Mouse (Mus musculus) kidney, postnatal 36 days (tissue): ENCODE measurements at regions not wholly inside any gene's neighbourhood (a gene's known extent, or its start where the extent isn't known, plus 50 kb on each side); places are given as distances from the start of the nearest gene placed in this dataset.

Experiments used
- DNase-seq, 2 experiments: peaks; one replicate each; pipeline ENCODE4 v3.0.0; 2021 to 2022; ENCODE audit warnings: mixed read lengths in 2 of 2

DNA sequence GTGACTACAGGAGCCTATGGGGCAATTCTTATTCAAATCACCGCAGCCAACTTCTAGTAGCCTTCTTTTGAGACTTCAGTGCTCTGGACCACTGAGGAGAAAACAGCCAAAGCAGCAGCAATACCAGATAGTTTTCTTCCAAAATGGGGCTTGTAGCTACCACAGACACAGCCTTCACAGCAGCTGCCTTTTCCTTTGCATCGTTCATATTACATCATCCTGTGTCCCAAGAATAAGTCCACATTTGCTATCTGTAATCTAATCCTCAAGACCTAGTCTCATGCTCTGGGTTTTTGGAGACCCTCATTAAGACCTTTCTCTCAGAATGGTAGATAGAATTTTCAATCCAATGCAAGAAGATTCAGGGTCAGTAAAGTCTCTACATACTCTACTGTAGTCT, 258.2 kb upstream of the Rbms1 start:
- no peak for DNase-seq

DNA sequence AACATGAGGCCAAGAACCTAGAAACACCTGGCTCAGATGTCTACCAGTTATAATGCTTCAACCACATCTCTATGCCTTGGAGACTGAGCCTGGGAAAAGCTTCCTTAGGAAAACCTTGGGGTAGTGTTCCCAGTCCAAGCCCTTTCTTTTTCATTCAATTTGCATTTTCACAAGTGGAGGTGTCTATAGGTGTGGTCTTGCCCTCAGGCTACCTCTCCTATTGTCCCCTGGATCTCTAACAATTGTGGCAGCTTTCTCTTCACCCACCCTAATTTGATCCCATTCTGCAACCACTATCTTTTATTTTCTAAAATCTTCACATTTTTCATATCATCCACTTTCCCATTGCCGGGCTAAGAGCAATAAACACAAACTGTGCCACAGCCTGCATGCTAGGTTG, 251.0 kb upstream of the Rbms1 start:
- DNase-seq: no peak

DNA sequence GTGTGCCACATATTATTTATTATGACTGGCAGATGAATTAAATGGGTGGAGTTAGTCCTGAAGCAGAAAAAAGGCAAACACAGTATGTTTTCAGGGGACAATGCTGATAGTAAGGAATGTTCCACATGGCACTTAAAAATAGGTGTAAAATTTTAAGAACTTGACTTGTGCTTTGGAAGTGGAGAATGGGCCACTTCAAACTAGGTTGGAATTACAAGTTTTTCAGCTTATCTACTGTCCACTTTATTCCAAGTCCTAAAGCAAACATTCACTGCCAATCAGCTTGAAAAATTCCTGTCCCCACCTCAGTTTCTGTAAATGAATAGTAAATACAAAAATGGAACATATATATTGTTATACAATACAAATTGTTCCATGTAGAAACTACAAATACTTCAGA, 238.4 kb upstream of the Rbms1 start:
- DNase-seq: no peak

DNA sequence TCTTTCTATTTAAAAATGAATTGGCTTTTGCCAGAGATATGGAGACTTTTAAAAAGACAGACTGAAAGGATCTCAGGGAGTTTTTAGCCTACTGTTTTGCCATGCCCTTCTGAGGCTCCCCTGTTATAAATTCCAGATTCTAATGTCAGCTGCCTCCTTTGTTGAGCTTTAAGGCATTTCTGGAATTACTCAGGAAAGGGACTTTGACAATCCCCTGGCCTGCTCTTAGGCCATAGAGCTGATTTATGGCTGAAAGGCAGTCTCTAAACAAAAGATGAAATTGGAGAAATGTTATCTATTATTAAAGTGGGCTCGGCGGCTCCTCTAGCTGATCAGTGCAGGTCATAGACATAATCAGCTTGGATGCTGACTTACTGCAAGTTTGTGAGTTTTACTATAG, 231.0 kb upstream of the Rbms1 start:
- DNase-seq: peak; percentile 11 to 12

DNA sequence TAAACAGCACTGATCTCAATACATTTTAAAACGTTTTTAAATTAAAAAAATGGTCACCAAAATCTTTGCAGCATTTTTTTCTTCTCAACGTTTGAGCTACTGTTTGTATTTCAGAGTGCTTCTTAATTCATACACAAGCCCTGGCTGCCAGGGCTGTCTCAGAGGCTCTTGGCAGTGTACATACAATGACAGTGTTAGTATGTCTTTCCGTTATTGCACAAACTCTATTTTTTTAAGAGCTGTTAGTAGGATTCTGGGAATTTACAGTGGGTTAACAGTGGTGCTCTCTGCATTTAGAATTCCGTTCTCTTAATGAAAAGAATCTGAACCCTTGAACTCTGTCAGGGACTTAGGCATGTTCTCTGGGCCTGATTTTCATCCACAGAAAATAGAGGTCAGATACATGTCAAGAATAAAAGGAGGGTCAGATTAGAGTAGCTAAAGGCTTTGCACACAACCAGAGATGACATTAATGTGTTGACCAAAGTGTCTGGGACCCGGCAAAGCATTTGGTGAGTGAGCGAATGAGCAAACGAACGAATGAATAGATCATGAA, 219.5 kb upstream of the Rbms1 start:
- no peak for DNase-seq

DNA sequence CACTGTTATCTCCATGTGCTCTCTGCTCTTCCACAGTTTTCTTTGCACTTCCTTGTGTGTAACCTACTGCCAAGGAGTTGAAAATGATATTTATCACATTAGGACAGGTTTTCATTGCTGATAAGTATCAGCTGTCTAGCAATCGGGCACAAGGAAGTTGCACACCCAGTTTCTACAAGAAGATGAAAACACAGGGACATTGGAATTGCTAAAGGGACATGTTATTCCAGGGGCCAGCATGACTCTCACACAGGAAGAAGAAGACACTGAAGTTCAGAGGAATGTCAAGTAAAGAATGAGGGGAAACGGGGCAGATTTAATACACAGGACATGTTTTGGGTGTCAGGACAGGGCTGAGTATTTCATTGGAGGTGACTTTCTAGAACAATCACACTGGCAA, 214.8 kb upstream of the Rbms1 start:
- DNase-seq: peak in 1 of 2 experiments; percentile 56

DNA sequence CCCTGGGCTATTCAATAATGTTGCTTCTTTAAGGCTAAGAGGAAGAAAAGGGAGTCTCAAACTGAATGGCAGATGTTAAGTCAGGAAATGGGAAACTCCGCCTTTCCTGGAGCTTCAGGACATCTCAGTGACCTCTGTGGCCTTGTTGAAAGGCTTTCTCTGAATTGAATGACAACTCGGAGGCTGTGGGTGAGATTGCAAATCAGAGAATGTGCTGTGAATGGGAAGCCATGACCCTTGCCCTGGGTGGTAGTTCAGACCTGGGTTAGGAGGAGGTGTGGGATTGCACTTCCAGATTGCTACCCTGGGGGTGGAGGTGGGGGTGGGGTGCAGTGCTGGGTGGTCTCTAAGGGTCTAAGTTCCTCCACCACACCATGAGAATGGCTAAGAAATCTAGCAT, 213.8 kb upstream of the Rbms1 start:
- peak; percentile 46 to 70 for DNase-seq

DNA sequence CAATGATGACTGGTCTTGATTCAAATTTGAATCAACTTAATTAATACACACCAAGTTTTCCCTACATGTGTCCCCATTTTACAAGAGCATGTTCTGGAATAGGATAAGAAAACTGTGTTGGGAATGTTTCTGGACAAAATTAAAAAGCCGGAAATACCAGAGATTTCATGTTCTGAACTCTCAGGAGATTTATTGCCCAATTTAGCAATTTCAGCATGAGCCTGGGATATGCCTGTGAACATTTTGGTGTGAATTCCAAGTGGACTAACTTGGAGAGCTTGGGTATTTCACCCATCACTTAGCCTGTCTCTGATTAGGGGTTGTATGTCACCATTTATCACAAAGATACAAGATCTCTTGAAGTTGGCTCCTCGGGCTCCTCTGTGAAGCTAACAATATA, 210.6 kb upstream of the Rbms1 start:
- peak in 1 of 2 experiments; percentile 46 for DNase-seq

DNA sequence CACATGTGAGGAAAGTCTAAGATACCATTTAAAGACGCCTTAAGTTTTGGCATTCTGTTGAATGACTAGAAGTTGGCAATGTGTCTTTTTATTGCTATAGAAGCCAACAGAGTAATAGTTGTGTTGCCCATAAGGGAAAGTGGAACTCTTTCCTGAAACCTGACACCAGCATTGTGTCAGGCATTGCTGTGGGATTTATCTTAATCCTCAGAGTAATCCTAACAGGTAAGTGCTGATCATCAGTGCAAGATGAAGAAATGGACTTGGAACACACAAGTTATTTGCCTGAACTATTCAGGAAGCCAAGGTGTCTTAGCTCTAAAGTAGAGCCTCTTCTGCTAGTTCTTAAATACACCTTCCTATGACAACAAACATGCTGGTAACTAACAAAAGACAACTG, 198.3 kb upstream of the Rbms1 start:
- no peak for DNase-seq

DNA sequence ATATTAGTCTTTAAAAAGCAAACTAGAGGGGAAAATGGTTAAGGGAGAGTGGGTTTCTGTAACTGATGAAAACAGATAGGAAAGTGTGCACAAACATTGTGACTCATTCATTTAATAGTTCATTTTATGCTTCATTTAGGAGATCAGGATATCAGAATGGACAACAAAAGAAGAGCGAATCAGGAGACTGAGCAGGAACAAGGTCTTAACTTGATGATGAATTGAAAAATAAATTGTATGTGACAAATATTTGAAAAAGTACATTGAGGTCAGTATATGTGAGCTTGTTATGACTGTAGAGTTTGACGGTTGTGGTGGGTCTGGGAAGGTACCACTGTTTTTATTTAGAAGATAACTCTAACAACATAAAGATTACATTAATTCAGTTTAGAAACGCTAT, 196.8 kb upstream of the Rbms1 start:
- DNase-seq: no peak

DNA sequence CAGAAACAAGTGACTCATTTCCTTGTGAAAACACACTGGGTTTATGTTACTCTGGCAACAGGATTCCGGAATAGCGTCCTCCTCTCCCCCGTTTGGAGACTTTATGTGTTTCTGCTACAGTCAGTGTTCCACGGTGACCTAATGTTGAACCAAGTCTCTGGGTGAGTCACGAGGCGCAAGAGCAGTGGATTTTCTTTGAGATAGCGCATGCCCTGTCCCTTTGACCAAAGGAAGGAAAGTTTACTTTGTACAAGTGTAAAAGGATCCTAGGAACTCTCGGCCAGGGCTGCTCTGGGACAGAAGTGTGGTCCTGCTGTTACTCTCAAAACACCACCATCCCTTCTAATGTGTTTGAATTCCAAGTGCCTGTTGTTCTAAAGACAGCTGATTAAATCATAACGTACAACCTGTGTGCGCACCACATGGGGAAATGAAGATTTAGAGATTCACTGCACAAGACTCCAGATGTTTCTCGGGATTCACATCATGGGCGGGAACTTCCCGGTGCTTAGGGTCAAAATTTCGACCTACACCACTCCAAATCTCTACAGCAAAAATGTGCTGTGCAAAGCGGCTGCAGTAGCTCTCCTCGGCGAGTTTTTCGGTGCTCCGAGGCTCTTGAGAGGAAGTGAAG, 176.1 kb upstream of the Rbms1 start:
- DNase-seq: peak; percentile 53 to 77

DNA sequence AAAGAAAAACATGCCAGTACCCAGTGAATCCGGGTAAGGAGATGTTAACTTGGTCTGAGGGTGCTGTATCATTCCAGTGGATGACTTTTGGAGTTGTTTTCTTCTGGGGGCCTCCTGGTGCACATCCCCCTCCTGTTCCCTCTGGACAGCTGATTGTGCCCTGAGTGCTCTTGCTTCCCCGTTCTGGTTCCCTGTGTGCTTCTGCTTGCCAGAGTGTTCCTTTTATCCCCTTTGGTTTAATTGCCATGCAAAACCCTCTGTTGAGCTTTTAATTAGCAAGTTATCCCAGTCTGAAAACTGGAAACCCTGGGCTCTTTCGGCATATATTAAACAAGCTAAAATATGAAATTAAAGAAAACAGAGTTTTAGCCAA, 175.6 kb upstream of the Rbms1 start:
- DNase-seq: peak in 1 of 2 experiments; percentile 5

DNA sequence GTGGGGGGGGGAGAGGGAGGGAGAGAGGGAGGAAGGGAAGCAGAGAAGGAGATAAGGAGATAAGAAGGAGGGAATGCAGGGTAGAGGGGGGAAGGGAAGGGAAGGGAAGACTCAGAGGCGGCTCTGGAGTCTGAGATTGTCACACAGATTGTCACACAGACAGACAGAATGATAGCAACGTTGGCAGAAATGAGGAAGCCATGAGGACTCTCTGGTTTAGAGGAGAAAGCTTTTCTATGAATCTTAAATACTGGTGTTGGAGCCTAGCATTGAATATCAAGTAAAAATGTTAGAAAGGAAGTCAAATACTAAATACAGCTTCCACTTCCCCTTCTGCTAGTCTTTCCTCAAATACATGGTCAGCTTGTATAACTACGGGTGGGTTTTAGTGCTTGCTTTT, 174.4 kb upstream of the Rbms1 start:
- DNase-seq: no peak

DNA sequence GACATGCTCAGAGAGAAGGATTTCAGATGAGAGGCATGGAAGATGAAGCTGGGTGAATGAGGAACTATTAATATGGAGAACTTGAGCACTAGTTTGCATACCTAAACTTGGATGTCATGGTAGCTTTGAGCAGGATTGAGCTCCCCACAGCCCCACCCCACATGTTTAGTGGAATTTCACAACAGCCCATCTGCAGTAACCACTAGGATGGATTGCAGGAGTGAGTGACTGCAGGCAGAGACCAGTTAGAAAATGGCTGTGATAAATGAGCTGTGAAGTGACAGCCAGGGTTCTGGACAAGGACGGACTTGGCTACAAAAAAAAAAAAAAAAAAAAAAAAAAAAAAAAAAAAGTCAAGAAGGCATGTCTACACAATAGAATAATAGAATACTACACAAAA, 173.9 kb upstream of the Rbms1 start:
- no peak for DNase-seq

DNA sequence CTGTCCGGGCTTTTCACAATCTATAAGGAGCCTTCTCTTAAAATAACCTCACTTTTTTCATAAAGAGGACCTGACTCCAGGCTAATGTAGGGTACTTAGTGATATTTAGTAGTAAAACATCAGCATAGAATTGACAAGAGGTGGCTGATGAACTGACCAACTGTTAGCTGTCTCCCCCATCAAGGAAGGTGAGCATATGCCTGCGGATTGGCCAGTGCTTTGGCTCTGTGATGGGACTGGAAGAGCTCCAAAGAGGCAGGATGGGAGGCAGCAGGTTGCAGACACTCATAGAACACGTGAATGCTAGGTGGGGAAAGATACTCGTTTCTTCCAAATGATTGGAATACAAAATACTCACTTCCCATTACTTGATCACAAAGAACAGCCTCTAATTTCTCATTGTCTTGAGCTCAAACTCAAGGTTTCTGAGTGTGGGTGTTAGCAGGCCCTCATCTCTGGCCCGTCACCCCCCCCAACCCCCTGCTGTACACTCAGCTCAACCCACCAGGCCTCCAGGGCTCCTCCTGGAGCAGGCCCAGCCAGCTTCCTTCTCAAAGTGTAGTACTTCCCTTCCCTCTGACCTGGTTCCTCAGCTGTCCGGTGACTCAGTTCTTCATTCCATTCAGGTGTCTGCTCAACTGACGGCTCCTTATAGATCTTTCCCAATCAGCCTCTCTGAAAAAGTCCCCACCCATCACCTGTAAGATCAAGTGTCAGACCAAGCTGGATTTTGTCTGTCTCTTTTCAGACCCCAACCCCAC, 160.2 kb upstream of the Rbms1 start:
- DNase-seq: no peak

DNA sequence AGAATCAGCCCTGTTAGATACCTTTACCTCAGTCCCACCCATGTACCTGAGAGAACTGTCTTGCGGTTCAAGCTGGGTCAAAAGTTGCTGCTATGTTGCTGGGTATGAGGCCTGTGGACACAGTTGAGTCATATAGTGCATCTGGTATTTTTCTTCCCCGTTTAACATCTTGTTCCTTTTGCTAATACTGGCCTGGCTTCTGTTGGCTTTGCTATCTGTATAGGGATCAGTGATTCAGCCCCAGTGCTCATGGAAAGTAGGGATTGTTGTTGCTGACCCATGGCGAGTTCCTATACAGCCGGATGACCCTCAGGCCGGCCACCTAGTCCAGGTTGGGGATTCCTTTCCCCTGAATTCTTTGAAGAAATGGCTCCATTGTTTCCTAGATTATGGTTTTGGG, 158.3 kb upstream of the Rbms1 start:
- DNase-seq: no peak

DNA sequence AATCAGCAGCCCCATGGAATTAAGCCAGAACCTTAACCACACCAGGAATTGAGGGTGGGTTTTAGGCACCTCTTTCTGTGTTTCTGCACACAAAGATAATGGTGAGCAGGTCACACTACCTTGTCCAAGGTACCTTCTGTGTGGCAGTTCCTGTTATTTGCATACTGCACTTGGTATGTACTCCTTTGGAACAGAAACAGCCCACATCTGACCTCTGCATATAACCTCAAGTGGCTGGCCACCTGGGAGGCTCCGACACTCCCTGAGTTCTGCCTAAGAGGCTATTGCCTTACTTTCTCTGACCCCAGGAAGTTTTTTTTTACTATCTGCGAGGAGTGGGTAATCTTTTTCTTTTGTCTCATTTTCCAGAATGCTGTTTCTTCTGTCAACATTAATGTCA, 151.6 kb upstream of the Rbms1 start:
- DNase-seq: no peak

DNA sequence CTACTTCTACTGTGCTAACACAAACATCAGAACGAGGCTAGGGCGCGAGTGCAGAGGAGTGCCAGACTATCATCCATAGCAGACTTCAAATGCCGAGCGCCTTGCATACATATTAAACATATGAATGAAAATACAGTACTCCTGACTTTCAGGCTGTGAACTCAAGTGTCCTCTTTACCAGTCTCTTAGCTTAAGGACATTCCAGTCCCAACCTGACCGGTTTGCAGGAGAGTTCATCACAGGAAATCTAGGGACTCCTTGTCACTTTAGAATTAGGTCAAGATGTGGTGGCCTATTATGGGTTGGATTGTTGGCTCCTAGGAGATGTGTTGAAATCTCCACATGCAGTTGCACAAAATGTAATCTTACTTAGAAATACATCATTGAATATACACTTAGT, 150.9 kb upstream of the Rbms1 start:
- DNase-seq: no peak

DNA sequence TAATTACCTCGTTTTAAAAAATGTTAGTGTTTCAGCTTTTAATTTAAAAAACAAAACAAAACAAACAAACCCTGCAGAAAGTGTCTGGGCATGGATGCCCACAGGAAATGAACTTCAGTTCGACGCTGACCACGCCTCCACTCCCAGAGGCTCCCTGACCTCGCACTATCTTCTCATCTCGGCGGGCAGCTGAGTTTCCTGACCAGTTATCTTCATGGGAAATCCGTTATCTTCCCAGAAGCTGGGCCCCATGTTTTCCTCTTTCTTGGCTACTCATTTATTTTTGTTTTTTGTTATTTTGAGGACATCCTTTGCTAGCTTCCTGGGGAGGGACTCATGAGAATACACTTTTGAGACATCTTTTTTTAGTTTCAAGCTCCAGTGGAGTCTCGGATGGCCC, 147.6 kb upstream of the Rbms1 start:
- peak; percentile 69 for DNase-seq

DNA sequence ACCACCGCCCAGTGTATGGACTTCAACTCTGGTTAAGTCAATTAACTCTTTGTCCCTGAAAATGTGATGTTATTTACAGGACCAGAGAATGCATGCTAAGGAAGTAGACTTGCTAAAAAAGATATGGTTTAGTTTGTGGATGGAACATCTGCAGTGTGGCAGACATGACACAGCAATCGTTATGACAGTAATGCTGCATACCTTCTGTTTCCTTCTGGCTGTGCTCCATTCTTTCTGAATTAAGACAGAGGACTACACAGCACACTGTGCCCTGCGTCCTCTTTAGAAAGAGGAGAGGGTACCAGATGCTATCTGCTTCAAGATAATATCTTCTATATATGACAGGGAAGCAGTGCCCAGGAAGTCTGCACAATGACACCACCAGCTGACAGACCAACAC, 146.6 kb upstream of the Rbms1 start:
- no peak for DNase-seq

DNA sequence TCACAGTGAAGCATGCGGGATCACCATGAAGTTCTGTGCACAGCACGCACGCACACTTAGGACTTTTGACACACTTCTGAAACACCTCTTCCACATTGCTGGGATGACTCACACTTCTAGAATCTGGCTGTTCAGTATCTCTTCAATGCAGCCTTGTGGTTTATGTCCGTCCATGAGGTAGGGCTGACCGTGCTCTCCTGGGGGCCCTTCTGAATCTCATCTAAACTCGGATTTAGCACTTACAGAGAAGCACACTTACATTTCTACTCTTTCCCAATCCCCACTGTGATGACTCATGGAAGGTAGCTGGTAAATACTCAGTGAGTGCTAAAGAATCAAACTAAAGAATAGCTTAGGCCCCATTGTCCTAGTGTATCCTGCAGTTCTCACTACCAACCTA, 142.2 kb upstream of the Rbms1 start:
- no peak for DNase-seq

DNA sequence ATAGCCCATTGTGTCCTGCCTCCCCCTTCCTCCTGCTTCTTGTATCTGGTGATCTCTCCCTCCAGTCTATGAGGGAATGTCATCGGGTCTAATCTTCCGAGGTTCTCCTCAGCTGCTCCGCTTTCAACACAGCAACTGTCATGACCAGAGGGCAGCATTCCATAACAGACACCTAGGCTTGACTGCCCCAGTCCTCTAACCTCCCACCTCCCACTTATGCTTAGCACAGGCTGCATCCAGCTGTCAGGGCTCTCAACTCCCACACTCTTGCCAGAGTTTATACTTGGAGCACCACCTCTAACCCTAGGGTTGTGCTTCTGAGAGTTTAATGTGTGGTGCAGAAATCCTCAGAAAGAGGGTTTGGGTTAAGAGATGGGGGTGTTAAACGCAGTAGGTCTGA, 137.9 kb upstream of the Rbms1 start:
- DNase-seq: peak; percentile 9 to 18

DNA sequence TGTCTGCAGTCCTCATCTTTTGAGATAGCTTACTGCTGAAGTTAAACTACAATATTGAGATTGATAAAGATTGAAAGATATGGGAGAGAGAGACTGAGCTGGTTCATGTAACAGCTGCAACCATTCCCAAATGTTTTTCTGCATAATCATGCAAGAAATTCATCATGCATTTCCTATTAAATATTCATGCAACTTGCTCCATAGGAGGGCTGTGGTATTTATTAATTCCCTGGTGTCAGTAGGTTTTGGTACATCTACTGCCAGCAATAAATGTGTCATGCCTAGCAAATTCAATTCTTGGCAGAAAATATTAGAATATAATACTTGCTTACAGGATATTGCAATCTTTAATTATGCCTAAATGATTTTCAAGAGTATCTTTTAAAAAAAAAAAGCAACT, 125.5 kb upstream of the Rbms1 start:
- no peak for DNase-seq

DNA sequence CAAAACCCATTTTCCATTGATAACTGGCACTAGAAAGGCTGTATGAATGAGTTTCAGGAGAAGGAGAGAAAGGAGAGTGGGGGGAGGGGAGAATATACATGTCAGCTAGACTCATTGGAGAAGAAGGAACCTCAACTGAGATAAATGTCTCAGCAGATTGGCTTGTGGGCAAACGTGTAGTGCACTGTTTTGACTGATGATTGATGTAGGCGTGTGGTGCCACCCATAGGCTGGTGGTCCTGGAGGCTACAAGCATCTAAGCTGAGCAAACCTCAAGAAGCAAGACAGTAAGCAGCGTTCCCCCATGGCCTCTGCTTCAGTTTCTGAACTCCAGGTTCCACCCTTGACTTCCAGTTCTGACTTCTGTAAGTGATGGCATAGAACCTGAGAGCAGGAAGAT, 121.8 kb upstream of the Rbms1 start:
- no peak for DNase-seq

DNA sequence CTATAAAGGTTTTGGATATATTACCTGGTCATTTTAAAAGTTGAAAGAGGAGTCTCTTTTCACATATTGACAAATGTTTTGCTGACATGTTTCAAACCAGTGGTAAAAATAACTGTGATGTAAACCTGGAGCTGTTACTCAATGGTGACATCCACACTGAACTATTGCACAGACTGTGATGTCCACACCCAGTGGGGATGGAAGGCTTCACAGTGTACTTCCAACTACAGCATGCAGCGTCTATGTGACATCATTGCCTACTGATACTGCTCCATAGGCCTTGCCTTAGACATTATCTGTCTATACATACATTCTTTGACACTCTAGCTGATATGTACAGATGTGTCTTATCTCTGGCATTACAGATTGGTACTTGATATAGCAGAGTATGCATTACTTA, 120.1 kb upstream of the Rbms1 start:
- no peak for DNase-seq
